Mouse (Mus musculus) midbrain, embryonic 12.5 days (tissue): ENCODE data around the gene Zfp324. TPM values are rescaled to one million over a fixed set of nuclear protein-coding genes. Genes with fewer than 3 reads are reported as not detected.

Experiments
- ATAC-seq: fragments of 200-750 bp; cut with Nextera tagmentation; 2 replicates; pipeline ENCODE4 v1.8.0; 2017; ENCODE audit warnings: low read depth, moderate TSS enrichment, moderate library complexity; ENCODE audit not compliant: low FRiP score
- H3K27ac ChIP-seq: fragments of 300-500 bp; sonication (generic); replicated peaks from 2 replicates; pipeline ENCODE4 v1.5.1; 2016; ENCODE audit warnings: mild to moderate bottlenecking
- H3K27me3 ChIP-seq: fragments of 300-500 bp; sonication (generic); 2 replicates; pipeline ENCODE4 v1.6.1; 2016; ENCODE audit warnings: mild to moderate bottlenecking
- H3K36me3 ChIP-seq: fragments of 300-500 bp; sonication (generic); 2 replicates; pipeline ENCODE4 v1.6.1; 2016
- H3K4me1 ChIP-seq: fragments of 300-500 bp; sonication (generic); 2 replicates; pipeline ENCODE4 v1.6.1; 2016
- H3K4me2 ChIP-seq: fragments of 300-500 bp; sonication (generic); replicated peaks from 2 replicates; pipeline ENCODE4 v1.6.1; 2016; ENCODE audit warnings: mild to moderate bottlenecking, moderate library complexity
- H3K4me3 ChIP-seq: fragments of 300-500 bp; sonication (generic); 2 replicates; pipeline ENCODE4 v1.5.1; 2016; ENCODE audit warnings: mild to moderate bottlenecking
- H3K9ac ChIP-seq: fragments of 300-500 bp; sonication (generic); replicated peaks from 2 replicates; pipeline ENCODE4 v1.6.1; 2016; ENCODE audit warnings: mild to moderate bottlenecking, moderate library complexity
- H3K9me3 ChIP-seq: fragments of 300-500 bp; sonication (generic); 2 replicates; pipeline ENCODE4 v1.6.1; 2016; ENCODE audit warnings: mild to moderate bottlenecking
- WGBS: fragments of 180-500 bp; shearing (Covaris S2); methylation state at CpG from one replicate; pipeline ENCODE4 v1.1.7; 2016; 5-methylcytosine and 5-hydroxymethylcytosine counted together
- polyA plus RNA-seq: library from polyadenylated mRNA; unstranded; fragments of >200 nt; fragmentation: Nextera tagmentation; extraction: Ambion mirVana; gene quantifications from 2 replicates; pipeline ENCODE4 v1.2.1, GENCODE M21; 2016

Gene Zfp324
- polyA plus RNA-seq, 1 experiment from 2014 or later, result 15.5 TPM

- WGBS, result 80% methylated on average over 5 of the region's 5 CpGs
- Histone ChIP-seq H3K9me3 (no peaks in the 10 kb centered on the region), H3K36me3 (no peaks in the 10 kb centered on the region), H3K4me1 (no peaks in the 10 kb centered on the region), H3K4me3 (no peak within 1 kb of the TSS), H3K27me3 (no peaks in the 10 kb centered on the region), H3K4me2 (no peak within 1 kb of the TSS), H3K27ac (no peak within 1 kb of the TSS), H3K9ac (no peak within 1 kb of the TSS)
- no peak for ATAC-seq
These were observed 32.4 kb downstream of the Zfp324 start, which contains the start of gene Slc27a5 for GRCm38 (mm10) chr7:12998053-12998452. Gene Slc27a5, minus strand, starts transcription at chr7:12998192.

GRCm38 (mm10) chr7:12998851-12999250, 33.2 kb downstream of the Zfp324 start, which contains the start of gene Trim28:
Gene Trim28, plus strand, starts transcription at chr7:12999114.
- ATAC-seq, result no peak
- Histone ChIP-seq H3K4me2 (no peak within 1 kb of the TSS), H3K4me3 (no peak within 1 kb of the TSS), H3K4me1 (no peaks in the 10 kb centered on the region), H3K27ac (no peak within 1 kb of the TSS), H3K9ac (no peak within 1 kb of the TSS), H3K36me3 (no peaks in the 10 kb centered on the region), H3K27me3 (no peaks in the 10 kb centered on the region), H3K9me3 (no peaks in the 10 kb centered on the region)
- 83% methylated on average over 3 of the region's 3 CpGs for WGBS

- H3K9ac ChIP-seq, result no peak overlapping the region
- no peak overlapping the region for H3K27ac ChIP-seq
- H3K36me3 ChIP-seq, result peaks cover 18% of the 10 kb centered on the region
- H3K4me3 ChIP-seq, result no peak overlapping the region
- WGBS, result 71% methylated on average over 1 of the region's 1 CpGs
- no peaks in the 10 kb centered on the region for H3K9me3 ChIP-seq
- H3K4me2 ChIP-seq, result no peak overlapping the region
- no peak for ATAC-seq
- H3K27me3 ChIP-seq, result 0 out of 2 replicates have a peak, but pooled peaks cover 2% of the 10 kb centered on the region
- no peaks in the 10 kb centered on the region for H3K4me1 ChIP-seq
These were observed 35.9 kb downstream of the Zfp324 start for GRCm38 (mm10) chr7:13001584-13001983.

- H3K9me3 ChIP-seq, result no peaks in the 10 kb centered on the region
- ATAC-seq, result no peak
- H3K9ac ChIP-seq, result no peak overlapping the region
- H3K4me3 ChIP-seq, result no peak overlapping the region
- H3K36me3 ChIP-seq, result peaks cover 33% of the 10 kb centered on the region
- WGBS, result 74% methylated on average over 5 of the region's 5 CpGs
- peaks cover 15% of the 10 kb centered on the region for H3K4me1 ChIP-seq
- no peak overlapping the region for H3K27ac ChIP-seq
- peaks cover 20% of the 10 kb centered on the region for H3K27me3 ChIP-seq
- H3K4me2 ChIP-seq, result no peak overlapping the region
These were observed 37.7 kb downstream of the Zfp324 start for GRCm38 (mm10) chr7:13003380-13003779.

- Histone ChIP-seq H3K27ac (no peak overlapping the region), H3K4me2 (no peak overlapping the region), H3K4me1 (peaks cover 28% of the 10 kb centered on the region), H3K9me3 (no peaks in the 10 kb centered on the region), H3K27me3 (peaks cover 21% of the 10 kb centered on the region), H3K36me3 (peaks cover 33% of the 10 kb centered on the region), H3K9ac (no peak overlapping the region), H3K4me3 (no peak overlapping the region)
- no peak for ATAC-seq
- WGBS, result 91% methylated on average over 17 of the region's 17 CpGs
These were observed 40.4 kb downstream of the Zfp324 start for GRCm38 (mm10) chr7:13006011-13006410.

GRCm38 (mm10) chr7:13006531-13006930, 40.9 kb downstream of the Zfp324 start:
- Histone ChIP-seq H3K27ac (no peak overlapping the region), H3K9ac (no peak overlapping the region), H3K9me3 (no peaks in the 10 kb centered on the region), H3K4me2 (no peak overlapping the region), H3K27me3 (peaks cover 21% of the 10 kb centered on the region), H3K4me3 (no peak overlapping the region), H3K36me3 (peaks cover 33% of the 10 kb centered on the region), H3K4me1 (peaks cover 28% of the 10 kb centered on the region)
- no peak for ATAC-seq
- WGBS, result 88% methylated on average over 10 of the region's 10 CpGs

GRCm38 (mm10) chr7:13007341-13008092, 41.9 kb downstream of the Zfp324 start:
- H3K4me2 ChIP-seq, result peak overlapping the region; percentile 34
- no peaks in the 10 kb centered on the region for H3K9me3 ChIP-seq
- H3K36me3 ChIP-seq, result peaks cover 33% of the 10 kb centered on the region
- peaks cover 28% of the 10 kb centered on the region for H3K4me1 ChIP-seq
- peak overlapping the region; percentile 22 for H3K4me3 ChIP-seq
- no peak for ATAC-seq
- no peak overlapping the region for H3K27ac ChIP-seq
- peaks cover 21% of the 10 kb centered on the region for H3K27me3 ChIP-seq
- WGBS, result 35% methylated on average over 57 of the region's 57 CpGs
- peak overlapping the region; percentile 41; the same call in 1 of the 2 replicates for H3K9ac ChIP-seq

- under 1% methylated on average over 42 of the region's 42 CpGs for WGBS
- ATAC-seq, result peak; percentile 90
These were observed 43.7 kb downstream of the Zfp324 start for GRCm38 (mm10) chr7:13009143-13010004.

GRCm38 (mm10) chr7:13010005-13010908, 44.6 kb downstream of the Zfp324 start, which contains the start of gene Zbtb45:
Gene Zbtb45, minus strand, starts transcription at chr7:13010034.
- Histone ChIP-seq H3K4me2 (peak within 1 kb of the TSS; percentile 73), H3K27ac (peak within 1 kb of the TSS; percentile 90), H3K4me1 (peaks cover 28% of the 10 kb centered on the region), H3K9me3 (no peaks in the 10 kb centered on the region), H3K9ac (peak within 1 kb of the TSS; percentile 75), H3K36me3 (peaks cover 28% of the 10 kb centered on the region), H3K4me3 (peak within 1 kb of the TSS; percentile 58), H3K27me3 (peaks cover 21% of the 10 kb centered on the region)
- 15% methylated on average over 26 of the region's 26 CpGs for WGBS
- no peak for ATAC-seq

More at GRCm38 (mm10) chr7:13009143-13010004, 43.7 kb downstream of the Zfp324 start:
- Histone ChIP-seq H3K4me1 (peaks cover 28% of the 10 kb centered on the region), H3K36me3 (peaks cover 33% of the 10 kb centered on the region), H3K27ac (peak overlapping the region; percentile 90), H3K4me2 (peak overlapping the region; percentile 73), H3K27me3 (peaks cover 21% of the 10 kb centered on the region), H3K9me3 (no peaks in the 10 kb centered on the region), H3K4me3 (peak overlapping the region; percentile 58), H3K9ac (peak overlapping the region; percentile 75)

- Histone ChIP-seq H3K36me3 (no peaks in the 10 kb centered on the region), H3K9me3 (no peaks in the 10 kb centered on the region), H3K4me2 (no peak overlapping the region), H3K27ac (no peak overlapping the region), H3K9ac (no peak overlapping the region), H3K4me3 (no peak overlapping the region), H3K27me3 (no peaks in the 10 kb centered on the region), H3K4me1 (peaks cover 10% of the 10 kb centered on the region)
- ATAC-seq, result no peak
- WGBS, result 68% methylated on average over 4 of the region's 4 CpGs
These were observed 48.0 kb downstream of the Zfp324 start for GRCm38 (mm10) chr7:13013671-13014070.

- Histone ChIP-seq H3K9me3 (no peaks in the 10 kb centered on the region), H3K27ac (no peak overlapping the region), H3K4me1 (peaks cover 6% of the 10 kb centered on the region), H3K4me2 (no peak overlapping the region), H3K4me3 (no peak overlapping the region), H3K9ac (no peak overlapping the region), H3K27me3 (no peaks in the 10 kb centered on the region), H3K36me3 (no peaks in the 10 kb centered on the region)
- ATAC-seq, result no peak
- 43% methylated on average over 6 of the region's 6 CpGs for WGBS
These were observed 48.7 kb downstream of the Zfp324 start for GRCm38 (mm10) chr7:13014275-13014839.
